Mouse (Mus musculus) midbrain, embryonic 15.5 days (tissue): Measurements from ENCODE around the gene Uvrag. TPM values are rescaled to one million over a fixed set of nuclear protein-coding genes. Genes with fewer than 3 reads are reported as not detected.

Source experiments
- ATAC-seq: fragments of 200-750 bp; cut with Nextera tagmentation; replicated peaks from 2 replicates; pipeline ENCODE4 v1.8.0; 2017; ENCODE audit warnings: moderate TSS enrichment
- H3K27ac ChIP-seq: fragments of 300-500 bp; sonication (generic); 2 replicates; pipeline ENCODE4 v1.5.1; 2015; ENCODE audit warnings: mild to moderate bottlenecking, inconsistent platforms
- H3K27me3 ChIP-seq: fragments of 300-500 bp; sonication (generic); replicated peaks from 2 replicates; pipeline ENCODE4 v1.6.1; 2015; ENCODE audit warnings: inconsistent platforms
- H3K36me3 ChIP-seq: fragments of 300-500 bp; sonication (generic); replicated peaks from 2 replicates; pipeline ENCODE4 v1.6.1; 2015; ENCODE audit warnings: inconsistent platforms
- H3K4me1 ChIP-seq: fragments of 300-500 bp; sonication (generic); 2 replicates; pipeline ENCODE4 v1.6.1; 2015; ENCODE audit warnings: inconsistent platforms
- H3K4me2 ChIP-seq: fragments of 300-500 bp; sonication (generic); 2 replicates; pipeline ENCODE4 v1.6.1; 2015; ENCODE audit warnings: inconsistent platforms, mild to moderate bottlenecking, moderate library complexity
- H3K4me3 ChIP-seq: fragments of 300-500 bp; sonication (generic); 2 replicates; pipeline ENCODE4 v1.5.1; 2015; ENCODE audit warnings: mild to moderate bottlenecking, inconsistent platforms
- H3K9ac ChIP-seq: fragments of 300-500 bp; sonication (generic); 2 replicates; pipeline ENCODE4 v1.6.1; 2015; ENCODE audit warnings: mild to moderate bottlenecking, inconsistent platforms
- H3K9me3 ChIP-seq: fragments of 300-500 bp; sonication (generic); 2 replicates; pipeline ENCODE4 v1.6.1; 2016; ENCODE audit warnings: inconsistent platforms
- WGBS: fragments of 180-500 bp; shearing (Covaris S2); methylation state at CpG from one replicate; pipeline ENCODE4 v1.1.7; 2015; ENCODE audit warnings: mixed read lengths; 5-methylcytosine and 5-hydroxymethylcytosine counted together
- polyA plus RNA-seq: library from polyadenylated mRNA; unstranded; fragments of >200 nt; fragmentation: Nextera tagmentation; extraction: Ambion mirVana; gene quantifications from 2 replicates; pipeline ENCODE4 v1.2.1, GENCODE M21; 2015

Gene Uvrag
- 16.8 and 18.2 TPM in 2 replicates for polyA plus RNA-seq

DNA sequence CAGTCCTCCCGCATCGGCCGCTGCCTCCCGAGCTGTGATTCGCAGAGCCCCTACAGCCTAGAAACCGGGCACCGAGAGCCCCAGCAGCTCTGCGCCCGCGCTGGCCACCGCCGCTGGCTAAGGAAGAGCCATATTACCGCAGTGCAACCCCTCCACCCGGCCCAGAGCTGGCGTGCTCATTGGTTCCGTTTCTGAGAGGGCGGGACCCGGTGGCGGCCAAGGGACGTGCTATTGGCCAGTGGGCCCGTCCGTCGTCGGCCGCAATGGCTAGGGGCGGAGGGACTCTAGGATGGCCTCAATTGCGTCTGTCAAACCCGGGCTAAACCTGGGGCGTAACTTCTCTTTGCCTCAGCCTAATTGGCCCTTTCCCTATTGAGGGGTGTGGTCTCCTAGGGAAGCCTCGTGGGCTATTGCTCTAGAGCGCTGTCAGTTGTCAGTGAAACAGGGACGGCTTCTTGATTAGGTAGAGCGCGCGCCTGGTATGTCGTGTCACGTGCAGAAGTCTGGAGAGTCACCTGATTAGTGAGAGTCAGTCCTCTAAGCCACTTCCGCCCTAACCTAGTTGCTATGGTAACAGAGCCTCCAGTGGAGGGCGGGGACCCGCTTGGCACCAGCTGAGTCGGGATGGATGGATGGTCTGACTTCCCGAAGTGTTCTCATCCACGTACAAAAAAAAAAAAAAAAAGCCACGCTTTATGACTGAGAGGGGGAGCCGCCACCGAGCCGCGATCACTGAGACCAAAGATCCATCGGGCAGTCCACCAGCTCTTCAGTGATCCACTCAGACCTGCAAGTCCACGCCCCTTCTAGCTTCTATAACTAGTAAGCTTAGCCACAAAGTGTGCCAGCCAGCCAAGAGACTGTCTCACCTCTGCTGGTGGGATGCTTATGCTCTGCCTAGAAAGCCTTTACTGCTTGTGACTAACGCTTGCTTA lies at the start of gene Uvrag:
Gene Uvrag (minus strand): TSS at position 158 of the 935 bp plus-strand sequence.
- WGBS, result under 1% methylated on average over 51 of the region's 51 CpGs
- Histone ChIP-seq H3K4me1 (peaks cover 25% of the 10 kb centered on the region), H3K27ac (peak within 1 kb of the TSS; percentile 93), H3K9me3 (no peaks in the 10 kb centered on the region), H3K4me2 (peak within 1 kb of the TSS; percentile 66), H3K27me3 (no peaks in the 10 kb centered on the region), H3K36me3 (no peaks in the 10 kb centered on the region), H3K4me3 (peak within 1 kb of the TSS; percentile 92), H3K9ac (peak within 1 kb of the TSS; percentile 81)
- ATAC-seq, result peak; percentile 99

DNA sequence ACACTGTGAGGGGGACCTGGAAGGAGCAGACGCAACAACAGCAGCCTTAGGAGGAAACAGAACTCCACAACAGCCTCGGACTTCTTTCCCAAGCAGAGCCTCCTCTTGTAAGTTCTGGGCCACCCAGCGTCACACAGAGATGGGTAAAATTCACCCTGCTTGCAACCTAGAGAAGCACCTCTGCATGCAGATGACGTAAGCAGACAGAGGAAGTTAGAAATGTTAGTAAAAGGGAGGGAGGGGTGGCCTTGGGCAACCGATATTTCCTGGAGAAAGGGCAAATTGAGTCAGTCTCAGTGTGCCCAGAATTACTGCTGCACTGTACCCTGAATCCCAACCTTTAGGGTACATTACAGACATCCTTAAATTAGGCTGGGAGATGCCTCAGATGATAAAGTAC lies 48.9 kb upstream of the Uvrag start:
- Histone ChIP-seq H3K4me2 (no peak overlapping the region), H3K27ac (no peak overlapping the region), H3K4me1 (no peaks in the 10 kb centered on the region), H3K36me3 (no peaks in the 10 kb centered on the region), H3K4me3 (no peak overlapping the region), H3K27me3 (no peaks in the 10 kb centered on the region), H3K9ac (no peak overlapping the region), H3K9me3 (no peaks in the 10 kb centered on the region)
- WGBS, result 82% methylated on average over 5 of the region's 5 CpGs
- no peak for ATAC-seq

DNA sequence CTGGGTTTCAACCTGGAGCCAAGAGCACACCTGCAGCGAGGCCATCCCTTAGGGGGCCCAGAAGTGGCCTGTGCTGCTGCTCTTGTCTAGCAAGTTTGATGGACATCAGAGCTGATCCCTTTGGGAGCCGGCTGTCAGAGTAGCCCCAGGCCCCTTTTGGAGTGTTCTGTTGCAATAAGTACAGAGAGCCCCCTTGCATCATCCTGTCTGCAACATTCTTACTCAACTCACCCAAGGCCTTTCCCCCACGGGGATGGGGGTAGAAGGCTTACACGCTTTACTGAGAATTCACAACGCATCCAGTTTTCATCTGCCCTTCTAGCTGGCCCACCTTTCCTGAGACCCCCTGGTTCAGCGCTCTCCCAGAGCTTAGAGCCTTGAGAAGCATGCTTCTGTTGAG lies 47.7 kb upstream of the Uvrag start:
- Histone ChIP-seq H3K4me3 (no peak overlapping the region), H3K4me1 (peaks cover 2% of the 10 kb centered on the region; the same call in 1 of the 2 replicates), H3K27ac (no peak overlapping the region), H3K27me3 (peaks cover 8% of the 10 kb centered on the region; the same call in 1 of the 2 replicates), H3K4me2 (no peak overlapping the region), H3K9ac (no peak overlapping the region), H3K36me3 (no peaks in the 10 kb centered on the region), H3K9me3 (no peaks in the 10 kb centered on the region)
- WGBS, result 82% methylated on average over 6 of the region's 6 CpGs
- no peak for ATAC-seq

DNA sequence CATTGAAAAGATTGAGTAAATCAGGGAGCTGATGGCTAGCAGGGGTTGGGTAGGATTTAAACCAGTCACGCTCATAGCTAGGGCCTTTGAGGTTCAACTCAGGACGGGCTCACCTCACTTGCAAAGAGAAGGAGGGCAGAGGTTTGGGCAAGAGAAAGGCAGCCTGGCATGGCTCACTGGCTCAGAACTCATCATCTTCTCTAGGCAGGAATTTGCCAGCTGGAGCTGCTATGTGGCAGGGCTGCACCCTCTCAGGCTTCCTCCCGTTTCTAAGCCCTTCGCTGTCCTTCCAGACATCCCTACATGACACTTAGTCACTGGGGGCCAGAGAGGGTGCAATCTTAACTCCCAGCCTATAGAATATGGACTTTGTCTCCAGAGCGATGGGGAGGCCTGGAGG lies 46.5 kb upstream of the Uvrag start:
- Histone ChIP-seq H3K27ac (no peak overlapping the region), H3K27me3 (peaks cover 8% of the 10 kb centered on the region; the same call in 1 of the 2 replicates), H3K9ac (no peak overlapping the region), H3K4me3 (no peak overlapping the region), H3K36me3 (no peaks in the 10 kb centered on the region), H3K9me3 (no peaks in the 10 kb centered on the region), H3K4me2 (no peak overlapping the region), H3K4me1 (peaks cover 6% of the 10 kb centered on the region; the same call in 1 of the 2 replicates)
- no peak for ATAC-seq
- 83% methylated on average over 5 of the region's 5 CpGs for WGBS

DNA sequence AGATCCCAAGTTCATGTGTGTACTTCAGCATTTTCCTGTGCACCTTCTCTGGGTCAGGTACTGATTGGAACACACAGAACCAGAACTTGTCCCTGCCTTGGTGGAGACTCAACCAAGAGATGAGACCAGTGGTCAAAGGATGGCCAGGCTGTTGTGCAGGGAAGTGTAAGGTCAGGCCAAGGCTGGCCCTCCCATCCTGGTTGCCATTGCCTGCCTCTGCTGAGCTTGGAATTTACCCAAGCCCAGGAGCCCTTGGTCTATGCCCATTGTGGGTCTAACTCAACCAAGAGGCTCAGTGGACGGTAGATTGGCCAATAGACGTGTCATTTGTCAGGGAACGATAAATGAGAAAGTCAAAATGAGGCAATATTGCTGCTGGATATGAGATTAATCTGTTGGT lies 44.5 kb upstream of the Uvrag start:
- Histone ChIP-seq H3K9me3 (no peaks in the 10 kb centered on the region), H3K4me1 (peaks cover 12% of the 10 kb centered on the region), H3K4me2 (no peak overlapping the region), H3K27me3 (peaks cover 8% of the 10 kb centered on the region; the same call in 1 of the 2 replicates), H3K36me3 (no peaks in the 10 kb centered on the region), H3K9ac (no peak overlapping the region), H3K4me3 (no peak overlapping the region), H3K27ac (no peak overlapping the region)
- no peak for ATAC-seq
- WGBS, result 92% methylated on average over 3 of the region's 3 CpGs

DNA sequence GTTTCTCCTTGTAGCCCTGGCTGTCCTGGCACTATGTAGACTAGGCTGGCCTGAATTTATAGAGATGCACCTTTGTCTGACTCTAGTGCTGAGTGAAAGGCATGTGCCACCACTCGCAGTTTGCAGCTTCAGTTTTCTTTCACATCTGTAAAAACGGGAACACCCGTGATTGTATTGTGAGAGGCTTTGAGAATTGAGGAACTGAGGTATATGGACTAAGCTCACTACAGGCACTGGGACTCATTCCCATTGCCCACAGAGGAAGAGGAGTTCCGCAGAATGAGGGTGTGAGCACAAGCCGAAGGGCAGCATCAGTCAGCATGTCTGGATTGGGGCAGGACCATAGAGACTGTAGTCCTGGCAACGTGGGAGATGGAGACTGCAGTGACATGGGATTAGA lies 42.8 kb upstream of the Uvrag start:
- ATAC-seq, result no peak
- Histone ChIP-seq H3K27me3 (peaks cover 8% of the 10 kb centered on the region; the same call in 1 of the 2 replicates), H3K4me3 (no peak overlapping the region), H3K9me3 (no peaks in the 10 kb centered on the region), H3K36me3 (no peaks in the 10 kb centered on the region), H3K9ac (no peak overlapping the region), H3K4me2 (peak overlapping the region; percentile 89; the same call in 1 of the 2 replicates), H3K27ac (no peak overlapping the region), H3K4me1 (peaks cover 12% of the 10 kb centered on the region)
- WGBS, result 69% methylated on average over 6 of the region's 6 CpGs

DNA sequence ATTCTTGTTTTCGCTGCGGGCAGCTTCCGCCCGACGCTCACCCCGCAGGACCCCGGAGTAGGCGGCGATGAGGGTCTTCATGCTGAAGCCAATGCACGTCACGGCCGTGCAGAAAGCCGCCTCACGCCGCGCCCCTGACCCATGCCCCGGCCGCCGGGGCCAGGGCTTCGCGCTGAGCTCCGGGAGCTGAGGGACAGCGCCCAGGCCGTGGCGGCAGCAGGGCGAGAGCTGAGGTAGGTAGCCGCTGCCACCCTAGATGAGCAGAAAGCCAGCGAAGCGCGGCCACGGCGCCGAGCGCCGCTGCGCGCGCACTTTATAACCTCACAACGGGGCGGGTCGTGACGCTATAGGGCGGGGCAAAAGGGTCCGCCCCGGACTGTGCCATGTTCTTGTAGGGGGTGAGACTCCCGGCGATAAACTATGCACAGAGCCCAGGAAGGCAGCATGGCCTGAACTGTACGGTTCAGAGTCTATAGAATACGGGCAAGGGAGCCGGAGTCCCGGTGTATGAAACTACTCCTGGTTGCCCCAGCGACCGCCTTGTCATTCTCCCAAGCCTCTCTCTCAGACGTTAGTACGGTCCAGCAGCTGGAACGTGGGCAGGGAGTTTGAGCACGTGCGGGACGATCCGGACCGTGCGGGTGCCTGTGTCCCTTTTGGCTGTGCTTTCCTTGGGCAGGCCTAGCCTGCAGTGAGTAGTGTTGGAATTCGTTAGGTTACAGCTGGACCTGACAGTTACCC lies 41.7 kb upstream of the Uvrag start, which contains the start of gene Dgat2:
Gene Dgat2 (minus strand): TSS at position 288 of the 741 bp plus-strand sequence.
- Histone ChIP-seq H3K4me1 (peaks cover 12% of the 10 kb centered on the region), H3K27me3 (peaks cover 8% of the 10 kb centered on the region; the same call in 1 of the 2 replicates), H3K4me3 (peak within 1 kb of the TSS; percentile 76), H3K36me3 (no peaks in the 10 kb centered on the region), H3K9me3 (no peaks in the 10 kb centered on the region), H3K9ac (peak within 1 kb of the TSS; percentile 89), H3K4me2 (peak within 1 kb of the TSS; percentile 89), H3K27ac (peak within 1 kb of the TSS; percentile 79)
- 1% methylated on average over 63 of the region's 63 CpGs for WGBS
- peak; percentile 95 for ATAC-seq

DNA sequence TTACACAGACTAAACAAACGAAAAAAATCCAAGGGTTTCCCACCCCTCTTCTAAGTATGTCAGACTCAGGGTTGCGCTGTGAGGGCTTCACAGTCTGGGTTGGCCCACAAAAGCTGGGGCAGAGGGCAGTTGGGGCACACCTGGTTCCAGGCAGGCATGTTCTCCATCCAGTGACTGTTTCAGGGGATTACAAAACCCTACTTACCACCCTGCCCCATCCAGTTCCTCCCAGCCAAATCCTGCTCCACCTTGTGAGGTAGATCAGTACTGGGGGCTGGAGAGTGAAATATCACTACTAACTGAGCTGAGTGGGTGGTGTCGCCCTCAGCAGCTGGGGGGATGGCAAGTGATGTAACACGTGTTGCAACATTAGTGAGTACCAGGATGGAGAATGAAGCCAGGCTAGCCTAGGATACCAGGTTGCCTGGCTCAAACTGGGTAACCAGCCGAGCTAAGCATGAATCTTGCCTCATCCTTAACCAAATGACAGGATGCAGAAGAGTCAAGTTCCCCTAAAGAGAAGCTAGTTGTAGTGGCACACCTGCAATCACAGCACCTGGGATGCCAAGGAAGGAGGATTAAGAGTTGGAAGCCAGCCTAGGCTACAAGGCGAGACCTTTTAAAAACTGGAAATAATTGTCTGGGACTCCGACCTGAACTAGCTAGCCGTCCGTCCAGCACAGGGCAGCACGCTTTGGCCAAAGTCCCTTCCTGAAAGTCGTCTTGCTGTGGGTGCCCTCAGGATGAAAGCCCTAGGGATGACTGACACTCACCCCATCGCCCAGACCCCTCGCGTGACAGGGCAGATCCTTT lies 40.9 kb upstream of the Uvrag start:
- Histone ChIP-seq H3K9me3 (no peaks in the 10 kb centered on the region), H3K4me3 (peak overlapping the region; percentile 76), H3K9ac (peak overlapping the region; percentile 89), H3K4me2 (peak overlapping the region; percentile 89), H3K27me3 (peaks cover 8% of the 10 kb centered on the region; the same call in 1 of the 2 replicates), H3K27ac (0 out of 2 replicates have a peak overlapping the region, but pooled peaks have one; percentile 79), H3K4me1 (peaks cover 12% of the 10 kb centered on the region), H3K36me3 (no peaks in the 10 kb centered on the region)
- ATAC-seq, result 0 out of 2 replicates have a peak, but pooled peaks have one; percentile 9
- 20% methylated on average over 14 of the region's 14 CpGs for WGBS

DNA sequence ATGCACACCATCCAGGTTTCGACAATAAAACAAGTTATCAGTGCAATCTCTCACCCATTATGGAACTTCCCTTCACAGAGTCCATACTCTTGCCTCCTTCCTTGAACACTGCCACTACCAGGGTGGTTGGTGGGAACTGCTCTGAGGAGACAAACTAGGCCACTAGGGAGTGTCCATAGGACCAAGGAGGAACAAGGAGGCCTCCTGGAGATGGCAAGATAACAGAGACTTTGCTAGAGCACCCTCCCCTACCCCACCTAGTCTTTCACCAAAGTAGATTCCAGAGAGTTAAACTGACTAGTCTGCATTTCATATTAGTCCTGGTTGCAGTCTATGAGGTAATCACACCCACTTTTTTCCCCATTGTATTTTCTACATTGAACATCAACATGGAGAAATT lies 39.2 kb upstream of the Uvrag start:
- Histone ChIP-seq H3K9ac (no peak overlapping the region), H3K4me1 (peaks cover 12% of the 10 kb centered on the region)
- no peak for ATAC-seq

DNA sequence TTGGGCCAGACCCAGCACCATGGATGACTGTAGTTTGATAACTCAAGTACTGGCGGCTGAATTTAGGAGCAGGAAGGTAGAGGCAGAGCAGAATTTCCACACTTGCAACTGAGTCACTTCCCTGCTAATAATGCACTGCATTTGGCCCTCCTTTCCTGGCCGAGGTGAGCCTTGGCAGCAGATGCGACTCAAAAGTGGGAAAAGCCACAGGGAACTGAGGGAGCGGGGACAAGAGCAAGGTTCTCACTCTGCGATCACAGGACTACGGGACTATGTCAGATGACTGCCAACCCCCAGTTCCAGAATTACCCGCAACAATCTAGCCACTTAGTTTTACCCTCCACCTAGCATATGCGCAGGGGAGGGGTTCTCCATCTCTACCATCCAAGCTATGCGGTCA lies 38.3 kb upstream of the Uvrag start:
- no peak overlapping the region for H3K9ac ChIP-seq
- no peaks in the 10 kb centered on the region for H3K9me3 ChIP-seq
- WGBS, result 93% methylated on average over 9 of the region's 9 CpGs

More for the DNA sequence above, 39.2 kb upstream of the Uvrag start:
- H3K9me3 ChIP-seq, result no peaks in the 10 kb centered on the region
- no peak overlapping the region for H3K4me2 ChIP-seq
- H3K27me3 ChIP-seq, result peaks cover 8% of the 10 kb centered on the region; the same call in 1 of the 2 replicates
- WGBS, result 85% methylated on average over 1 of the region's 1 CpGs
- no peak overlapping the region for H3K4me3 ChIP-seq
- no peak overlapping the region for H3K27ac ChIP-seq
- no peaks in the 10 kb centered on the region for H3K36me3 ChIP-seq

DNA sequence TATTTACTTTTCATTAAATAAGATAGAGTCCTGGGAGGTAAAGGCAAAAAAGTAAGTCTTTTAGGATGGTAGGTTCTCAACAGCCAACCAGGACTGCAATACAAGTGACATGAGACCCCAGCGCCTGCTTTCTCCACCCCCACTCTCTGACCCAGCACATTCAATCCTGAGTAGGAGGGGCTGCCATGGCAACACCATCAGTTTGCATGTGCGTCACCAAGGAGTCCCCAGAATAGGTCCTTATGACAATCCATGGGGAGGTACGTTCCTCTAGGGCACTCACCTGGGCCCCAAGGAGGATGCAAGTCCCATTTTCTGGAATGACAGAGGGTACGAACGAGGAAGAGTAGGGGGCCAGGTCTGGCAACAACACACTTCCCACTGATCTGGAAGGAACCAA lies 36.4 kb upstream of the Uvrag start:
- WGBS, result 58% methylated on average over 5 of the region's 5 CpGs
- Histone ChIP-seq H3K9ac (no peak overlapping the region), H3K4me2 (no peak overlapping the region), H3K27me3 (no peaks in the 10 kb centered on the region), H3K27ac (no peak overlapping the region), H3K9me3 (no peaks in the 10 kb centered on the region), H3K36me3 (no peaks in the 10 kb centered on the region), H3K4me1 (peaks cover 6% of the 10 kb centered on the region; the same call in 1 of the 2 replicates), H3K4me3 (no peak overlapping the region)
- no peak for ATAC-seq

More for the DNA sequence above, 38.3 kb upstream of the Uvrag start:
- Histone ChIP-seq H3K4me1 (peaks cover 12% of the 10 kb centered on the region), H3K4me3 (no peak overlapping the region), H3K4me2 (no peak overlapping the region), H3K36me3 (no peaks in the 10 kb centered on the region), H3K27ac (no peak overlapping the region), H3K27me3 (peaks cover 7% of the 10 kb centered on the region; the same call in 1 of the 2 replicates)
- ATAC-seq, result no peak
